Mouse (Mus musculus) ES-Bruce4 (cell line): ENCODE results near the gene Lrrc8a. TPM values are rescaled to one million over a fixed set of nuclear protein-coding genes. Genes with fewer than 3 reads are reported as not detected.

Source experiments
- H3K27ac ChIP-seq: 2 replicates; pipeline ENCODE4 v1.5.1; 2012; ENCODE audit warnings: low read length, inconsistent platforms; ENCODE audit not compliant: insufficient read depth
- H3K27me3 ChIP-seq: 2 replicates; pipeline ENCODE4 v1.6.1; 2012; ENCODE audit warnings: mild to moderate bottlenecking, low read length, inconsistent platforms; ENCODE audit not compliant: control insufficient read depth, poor library complexity, insufficient read depth, severe bottlenecking
- H3K36me3 ChIP-seq: 2 replicates; pipeline ENCODE4 v1.6.1; 2012; ENCODE audit warnings: inconsistent platforms, mild to moderate bottlenecking, low read length, moderate library complexity; ENCODE audit not compliant: control insufficient read depth, poor library complexity, insufficient read depth, severe bottlenecking
- H3K4me1 ChIP-seq: one replicate; pipeline ENCODE4 v1.8.1; 2011; ENCODE audit warnings: low read length; ENCODE audit not compliant: control insufficient read depth, insufficient read depth
- H3K4me3 ChIP-seq: 2 replicates; pipeline ENCODE4 v1.5.1; 2011; ENCODE audit warnings: low read depth, mild to moderate bottlenecking, low read length
- H3K9ac ChIP-seq: 2 replicates; pipeline ENCODE4 v1.6.1; 2012; ENCODE audit warnings: low read depth, mild to moderate bottlenecking, inconsistent platforms; ENCODE audit not compliant: poor library complexity, severe bottlenecking
- H3K9me3 ChIP-seq: replicated peaks from 2 replicates; pipeline ENCODE4 v1.6.1; 2012; ENCODE audit warnings: mild to moderate bottlenecking, low read length, inconsistent platforms; ENCODE audit not compliant: control insufficient read depth, poor library complexity, insufficient read depth, severe bottlenecking
- CTCF ChIP-seq: IDR thresholded peaks from one replicate; pipeline ENCODE4 v1.8.1; 2011; ENCODE audit warnings: low read depth, low read length
- EP300 ChIP-seq: IDR thresholded peaks from 2 replicates; pipeline ENCODE4 v1.6.1; 2011; ENCODE audit warnings: low read depth, low read length; ENCODE audit not compliant: insufficient read depth
- POLR2A ChIP-seq: IDR thresholded peaks from one replicate; pipeline ENCODE4 v1.8.1; 2011; ENCODE audit warnings: low read length; ENCODE audit not compliant: insufficient read depth
- polyA plus RNA-seq: library from polyadenylated mRNA; stranded (reverse); fragments of >200 nt; gene quantifications from 2 replicates; pipeline ENCODE4 v1.2.4, GENCODE M21; 2011; ENCODE audit warnings: low read depth; ENCODE audit not compliant: missing spikeins, insufficient read depth, insufficient read length

The Lrrc8a gene
- polyA plus RNA-seq, 1 experiment = 19.2 TPM

DNA sequence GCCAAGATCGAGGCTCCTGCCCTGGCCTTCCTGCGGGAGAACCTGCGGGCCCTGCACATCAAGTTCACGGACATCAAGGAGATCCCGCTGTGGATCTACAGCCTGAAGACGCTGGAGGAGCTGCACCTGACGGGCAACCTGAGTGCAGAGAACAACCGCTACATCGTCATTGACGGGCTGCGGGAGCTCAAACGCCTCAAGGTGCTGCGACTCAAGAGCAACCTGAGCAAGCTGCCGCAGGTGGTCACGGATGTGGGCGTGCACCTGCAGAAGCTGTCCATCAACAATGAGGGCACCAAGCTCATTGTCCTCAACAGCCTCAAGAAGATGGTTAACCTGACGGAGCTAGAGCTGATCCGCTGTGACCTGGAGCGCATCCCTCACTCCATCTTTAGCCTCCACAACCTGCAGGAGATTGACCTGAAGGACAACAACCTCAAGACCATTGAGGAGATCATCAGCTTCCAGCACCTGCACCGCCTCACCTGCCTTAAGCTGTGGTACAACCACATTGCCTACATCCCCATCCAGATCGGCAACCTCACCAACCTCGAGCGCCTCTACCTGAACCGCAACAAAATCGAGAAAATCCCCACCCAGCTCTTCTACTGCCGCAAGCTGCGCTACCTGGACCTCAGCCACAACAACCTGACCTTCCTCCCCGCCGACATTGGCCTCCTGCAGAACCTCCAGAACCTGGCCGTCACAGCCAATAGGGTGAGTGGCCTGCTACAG is 19.3 kb downstream of the Lrrc8a start:
- TF ChIP-seq POLR2A = no peak
- TF ChIP-seq CTCF = no peak
- TF ChIP-seq EP300 = no peak
- Histone ChIP-seq H3K4me1 (peaks cover 5% of the 10 kb centered on the region), H3K4me3 (0 out of 2 replicates have a peak overlapping the region, but pooled peaks have one; percentile 2), H3K9me3 (no peaks in the 10 kb centered on the region), H3K36me3 (peaks cover 6% of the 10 kb centered on the region; the same call in 1 of the 2 replicates), H3K27me3 (no peaks in the 10 kb centered on the region), H3K9ac (no peak overlapping the region), H3K27ac (no peak overlapping the region)

DNA sequence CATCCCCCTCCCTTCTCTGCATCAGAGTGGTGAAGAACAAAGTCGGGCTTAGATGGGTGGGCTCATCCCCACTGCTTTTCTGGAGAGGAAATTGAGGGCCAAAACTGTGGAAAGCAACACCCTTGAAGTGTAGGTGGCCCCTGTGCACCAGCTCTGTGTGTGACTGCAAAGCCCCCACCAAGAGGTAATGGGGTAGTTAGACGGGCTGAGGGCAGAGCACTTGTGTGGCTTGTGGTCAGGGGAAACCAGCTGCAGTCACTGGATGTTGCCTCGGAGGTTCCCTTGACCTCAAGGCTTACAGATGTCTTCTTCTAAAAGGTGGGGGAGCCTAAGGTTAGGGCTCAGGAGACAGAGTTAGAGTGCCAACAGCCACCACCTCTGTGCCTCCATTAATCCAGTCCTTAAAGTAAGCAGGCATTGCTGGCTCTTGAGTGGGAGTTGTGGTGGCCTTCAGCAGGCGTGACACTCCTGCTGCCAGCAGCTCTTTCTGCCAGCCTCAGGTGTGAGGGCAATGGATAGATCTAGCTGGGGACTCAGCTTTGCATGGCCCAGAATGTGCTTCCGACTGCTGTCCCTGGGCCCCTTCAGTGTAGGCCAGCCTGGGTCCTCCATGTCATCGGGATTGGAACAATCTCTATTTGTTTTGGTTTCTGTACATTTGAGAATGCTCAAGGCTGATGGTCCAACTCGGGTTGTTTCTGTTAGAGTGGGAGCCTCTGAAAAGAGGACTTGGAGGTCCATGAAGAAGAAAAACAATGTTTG is 20.4 kb downstream of the Lrrc8a start:
- no peak overlapping the region for H3K27ac ChIP-seq
- H3K9me3 ChIP-seq = no peaks in the 10 kb centered on the region
- no peak overlapping the region for H3K4me3 ChIP-seq
- peaks cover 5% of the 10 kb centered on the region for H3K4me1 ChIP-seq
- peaks cover 6% of the 10 kb centered on the region; the same call in 1 of the 2 replicates for H3K36me3 ChIP-seq
- TF ChIP-seq CTCF (no peak), EP300 (no peak), POLR2A (no peak)
- H3K27me3 ChIP-seq = no peaks in the 10 kb centered on the region
- no peak overlapping the region for H3K9ac ChIP-seq

DNA sequence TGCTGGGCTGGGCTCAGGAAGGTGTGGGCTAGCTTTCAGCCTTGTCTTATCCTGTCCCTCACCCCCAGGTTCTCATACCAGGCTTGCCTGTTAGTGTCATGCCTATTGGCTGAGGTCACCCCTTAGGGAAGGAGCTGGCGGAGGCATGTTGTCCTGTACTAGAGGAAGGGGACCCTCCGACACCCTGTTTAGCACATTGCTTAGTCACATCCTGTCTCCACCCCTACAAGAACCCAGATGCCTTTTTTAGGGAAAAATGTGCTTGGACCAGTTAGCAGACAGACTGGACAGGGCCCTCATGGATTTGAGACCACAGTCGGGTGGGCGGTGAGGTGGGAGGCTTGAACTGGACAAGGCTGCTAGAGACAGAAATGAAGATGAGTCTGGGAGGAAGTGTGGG is 21.1 kb downstream of the Lrrc8a start:
- no peak overlapping the region for H3K4me3 ChIP-seq
- H3K36me3 ChIP-seq = peaks cover 6% of the 10 kb centered on the region; the same call in 1 of the 2 replicates
- TF ChIP-seq CTCF (no peak), POLR2A (no peak)
- no peak overlapping the region for H3K9ac ChIP-seq
- H3K4me1 ChIP-seq = peaks cover 3% of the 10 kb centered on the region
- no peak overlapping the region for H3K27ac ChIP-seq
- no peaks in the 10 kb centered on the region for H3K9me3 ChIP-seq
- no peaks in the 10 kb centered on the region for H3K27me3 ChIP-seq

DNA sequence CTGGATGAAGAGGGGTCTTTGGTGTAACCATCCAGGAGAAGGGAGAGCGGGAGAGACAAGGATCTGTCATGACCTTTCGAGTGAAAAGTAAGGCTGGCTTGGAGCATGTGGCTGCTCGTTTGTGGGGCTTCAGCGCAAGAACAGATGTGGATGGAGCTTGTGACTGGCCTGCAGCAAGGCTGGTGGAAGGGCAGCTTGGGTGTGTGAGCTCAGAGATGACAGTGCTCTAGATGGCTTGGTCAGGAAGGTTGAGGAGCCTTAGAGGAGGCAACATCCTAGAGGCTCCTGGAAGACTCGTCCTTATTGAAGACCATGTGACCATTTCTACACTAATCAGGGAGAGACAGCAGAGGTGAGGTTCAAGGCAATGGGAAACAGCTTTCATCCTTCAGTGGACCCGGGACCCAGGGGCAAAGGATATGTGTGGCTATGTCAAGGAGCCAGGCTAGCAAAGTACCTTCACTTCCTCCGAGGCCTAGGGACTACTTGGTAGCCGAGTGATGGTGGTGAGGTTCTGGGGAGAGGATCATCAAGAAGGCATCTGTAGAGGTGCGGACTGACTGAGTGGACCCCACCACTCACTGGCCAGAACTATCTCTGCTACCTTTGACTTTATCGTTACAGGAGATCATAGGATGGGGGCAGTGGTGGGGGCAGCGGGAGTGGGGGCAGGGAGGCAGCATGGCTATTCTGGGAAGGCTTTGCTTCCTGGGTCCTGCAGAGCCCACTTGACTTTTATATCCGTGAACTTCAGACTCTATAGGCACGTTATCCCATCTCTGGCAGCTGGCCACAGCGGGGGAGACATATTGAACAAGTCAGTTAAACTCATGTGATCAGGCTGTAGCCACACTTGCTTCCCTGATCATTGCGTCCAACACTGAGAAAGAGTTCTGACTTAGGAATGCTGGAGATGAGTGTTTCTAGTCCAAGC is 21.9 kb downstream of the Lrrc8a start:
- Histone ChIP-seq H3K9ac (no peak overlapping the region), H3K27ac (no peak overlapping the region)

DNA sequence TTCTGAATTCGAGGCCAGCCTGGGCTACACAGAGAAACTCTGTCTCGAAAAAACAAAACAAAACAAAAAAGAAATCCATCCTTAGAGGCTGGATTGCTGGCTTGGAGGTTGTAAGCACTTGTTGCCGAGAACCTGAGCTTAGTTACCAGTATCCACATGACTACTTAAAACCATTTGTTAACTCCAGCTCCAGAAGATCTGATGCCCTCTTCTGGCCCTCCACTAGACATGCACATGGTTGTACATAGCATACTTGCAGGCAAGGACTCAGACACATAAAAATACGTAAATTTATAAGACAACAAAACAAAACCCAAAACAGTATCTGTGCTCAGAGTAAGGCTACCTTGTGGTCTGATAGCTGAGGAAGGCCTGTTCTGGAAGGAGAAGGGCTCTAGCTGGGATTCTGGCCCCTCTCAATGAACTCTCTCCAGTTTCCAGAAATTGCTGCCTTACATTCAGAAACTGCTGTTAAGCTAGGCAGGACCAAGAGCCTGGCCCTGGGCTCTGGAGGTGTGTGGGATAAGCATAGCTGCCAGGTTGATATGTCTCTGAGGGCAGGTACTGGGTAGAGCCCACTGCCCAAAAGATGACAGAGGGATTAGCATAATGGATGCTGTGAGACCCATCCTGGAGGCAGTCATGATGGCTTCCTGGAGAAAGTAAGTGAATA is 23.7 kb downstream of the Lrrc8a start:
- no peak overlapping the region for H3K9ac ChIP-seq
- TF ChIP-seq EP300 (no peak), POLR2A (no peak), CTCF (no peak)
- H3K9me3 ChIP-seq = no peaks in the 10 kb centered on the region
- no peak overlapping the region for H3K4me3 ChIP-seq
- peaks cover 3% of the 10 kb centered on the region; the same call in 1 of the 2 replicates for H3K36me3 ChIP-seq
- H3K27ac ChIP-seq = no peak overlapping the region
- H3K4me1 ChIP-seq = peaks cover 8% of the 10 kb centered on the region
- H3K27me3 ChIP-seq = no peaks in the 10 kb centered on the region

More for the DNA sequence above, 21.9 kb downstream of the Lrrc8a start:
- Histone ChIP-seq H3K9me3 (no peaks in the 10 kb centered on the region), H3K27me3 (no peaks in the 10 kb centered on the region), H3K4me3 (no peak overlapping the region), H3K4me1 (peaks cover 5% of the 10 kb centered on the region), H3K36me3 (peaks cover 6% of the 10 kb centered on the region; the same call in 1 of the 2 replicates)
- TF ChIP-seq CTCF (no peak), EP300 (no peak), POLR2A (no peak)
